Mouse (Mus musculus): ENCODE measurements around the gene Sigmar1. TPM values are rescaled to one million over a fixed set of nuclear protein-coding genes. Genes with fewer than 3 reads are reported as not detected.
"Not testable (repeated sequence)": the region's sequence is repeated elsewhere in the genome, so short reads cannot be mapped to it uniquely, and the experiment has no call there.

The Sigmar1 gene
- 69.3 and 82.2 TPM in 2 replicates for total RNA-seq (2014; rRNA removed)
- 362 and 423 TPM in 2 replicates for polyA plus RNA-seq (2012; rRNA removed)

DNA sequence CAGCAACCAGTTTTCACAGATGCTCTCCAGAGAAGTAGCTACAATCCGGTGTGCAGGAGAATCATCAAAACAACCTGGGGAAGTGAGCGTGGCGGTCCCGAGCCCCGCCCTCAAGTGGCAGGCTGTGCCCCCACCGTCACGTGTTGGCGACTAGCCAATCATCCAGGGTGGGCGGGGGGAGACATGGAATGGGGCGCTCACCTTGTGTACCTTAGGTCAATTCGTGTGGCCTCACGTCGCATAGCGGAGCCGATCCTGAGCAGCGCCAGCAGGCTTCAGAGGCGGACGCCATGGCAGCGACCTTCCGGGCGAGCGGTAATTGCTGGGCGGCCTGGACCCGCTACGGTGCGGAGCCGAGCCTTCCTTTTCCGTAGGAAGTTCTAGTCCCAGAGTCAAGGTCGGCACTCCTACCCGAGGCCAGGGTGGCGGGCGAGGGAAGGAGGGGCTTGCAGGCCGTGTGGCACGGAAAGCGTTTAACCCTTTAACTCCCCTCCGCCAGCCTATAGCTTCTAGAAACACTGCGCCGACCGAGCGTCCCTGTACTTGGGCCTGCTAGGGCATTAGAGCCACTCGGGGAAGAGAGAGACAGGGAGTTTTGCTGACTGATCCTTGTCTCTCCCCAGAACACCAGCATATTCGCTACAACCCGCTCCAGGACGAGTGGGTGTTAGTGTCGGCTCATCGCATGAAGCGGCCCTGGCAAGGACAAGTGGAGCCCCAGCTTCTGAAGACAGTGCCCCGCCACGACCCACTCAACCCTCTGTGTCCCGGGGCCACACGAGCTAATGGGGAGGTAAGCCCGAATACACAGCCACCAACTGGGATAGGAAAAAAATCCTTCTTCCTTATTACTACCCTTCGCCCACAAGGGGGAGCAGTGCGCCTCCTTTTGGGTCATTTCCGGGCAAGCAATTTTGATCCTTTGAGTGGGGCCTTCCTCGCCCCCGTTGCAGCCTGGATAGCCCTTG lies at the start of gene Sigmar1:
Gene Sigmar1, minus strand, starts transcription at position 820 of the 968 bp plus-strand sequence.
- peak; percentile 41; the same call in 1 of the 2 replicates for TF ChIP-seq POLR2A (IDR thresholded peaks at IDR 0.05; ENCODE audit: extremely low read depth, insufficient read depth, low read length)
- peak; percentile 78 for TF ChIP-seq CTCF (IDR thresholded peaks at IDR 0.05; ENCODE audit: low read depth, low read length)
- peak within 1 kb of the TSS; percentile 92 for H3K27ac ChIP-seq (replicated peaks; ENCODE audit: insufficient read depth, low read depth, low read length)
- peak within 1 kb of the TSS; percentile 77 for H3K4me3 ChIP-seq (ENCODE audit: insufficient read depth, low read depth, low read length)
- no peaks in the 10 kb centered on the region for H3K27me3 ChIP-seq (ENCODE audit: control insufficient read depth, insufficient read depth, low read length)
- H3K79me2 ChIP-seq (ENCODE audit: control insufficient read depth, insufficient read depth, low read length): peaks cover 6% of the 10 kb centered on the region; the same call in 1 of the 2 replicates
- no peaks in the 10 kb centered on the region; the same call in 1 of the 2 replicates for H3K36me3 ChIP-seq (ENCODE audit: control insufficient read depth, insufficient read depth, low read length)
- under 1% methylated on average over 57 of the region's 57 CpGs for WGBS
- H3K4me1 ChIP-seq (ENCODE audit: control insufficient read depth, insufficient read depth, low read length): peaks cover 31% of the 10 kb centered on the region
- peak within 1 kb of the TSS; percentile 90 for H3K9ac ChIP-seq (ENCODE audit: low read depth, low read length)
- peak; percentile 82 for DNase-seq (ENCODE audit: extremely low read depth, low read depth, low spot score)

DNA sequence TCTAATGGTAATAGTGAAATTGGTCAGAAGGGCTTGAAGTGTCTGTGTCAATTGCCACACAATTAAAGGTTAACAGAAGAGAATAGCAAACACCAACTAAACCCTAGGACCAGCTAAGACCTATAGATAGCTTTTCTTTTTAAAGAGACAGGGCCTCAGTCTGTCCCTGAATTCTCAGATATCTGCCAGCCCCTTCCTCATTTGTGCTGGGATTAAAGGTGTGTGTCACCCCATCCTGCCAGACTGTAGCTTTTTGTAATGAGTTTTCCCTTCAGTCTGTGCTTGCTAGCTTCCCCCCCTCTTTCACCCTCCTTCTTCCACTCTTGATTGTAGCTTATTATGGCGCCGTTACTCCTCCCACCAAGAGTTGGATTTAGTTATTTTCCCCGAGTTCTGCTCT lies 27.2 kb upstream of the Sigmar1 start:
- H3K27me3 ChIP-seq (ENCODE audit: control insufficient read depth, insufficient read depth, low read length); DNase-seq (ENCODE audit: extremely low read depth, low read depth, low spot score): not testable (repeated sequence)
- WGBS: 64% methylated on average over 3 of the region's 3 CpGs

DNA sequence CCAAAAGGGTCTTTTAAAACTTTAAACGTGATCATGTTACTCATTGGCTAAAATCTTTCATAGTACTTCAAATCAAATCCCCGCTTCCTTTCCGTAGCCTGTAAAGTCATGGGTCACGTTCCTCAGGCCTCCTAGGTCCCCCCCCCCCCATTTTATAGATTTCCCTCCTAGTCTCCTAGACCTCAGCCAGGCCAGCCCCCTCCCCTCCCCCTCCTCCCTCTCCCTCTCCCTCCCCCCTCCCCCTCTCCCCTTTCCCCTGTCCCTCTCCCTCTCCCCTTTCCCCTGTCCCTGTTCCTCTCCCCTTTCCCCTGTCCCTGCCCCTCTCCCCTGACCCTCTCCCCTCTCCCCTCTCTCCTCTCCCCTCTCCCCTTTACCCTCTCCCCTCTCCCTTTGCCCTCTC lies 26.8 kb upstream of the Sigmar1 start:
- not testable (repeated sequence) for H3K36me3 ChIP-seq (ENCODE audit: control insufficient read depth, insufficient read depth, low read length); H3K79me2 ChIP-seq (ENCODE audit: control insufficient read depth, insufficient read depth, low read length); H3K9ac ChIP-seq (ENCODE audit: low read depth, low read length); H3K27ac ChIP-seq (replicated peaks; ENCODE audit: insufficient read depth, low read depth, low read length); DNase-seq (ENCODE audit: extremely low read depth, low read depth, low spot score); H3K4me3 ChIP-seq (ENCODE audit: insufficient read depth, low read depth, low read length); H3K4me1 ChIP-seq (ENCODE audit: control insufficient read depth, insufficient read depth, low read length); H3K27me3 ChIP-seq (ENCODE audit: control insufficient read depth, insufficient read depth, low read length)
- WGBS: 54% methylated on average over 4 of the region's 4 CpGs

More for the DNA sequence above, 27.2 kb upstream of the Sigmar1 start:
- not testable (repeated sequence) for H3K9ac ChIP-seq (ENCODE audit: low read depth, low read length); H3K4me3 ChIP-seq (ENCODE audit: insufficient read depth, low read depth, low read length); H3K79me2 ChIP-seq (ENCODE audit: control insufficient read depth, insufficient read depth, low read length); H3K36me3 ChIP-seq (ENCODE audit: control insufficient read depth, insufficient read depth, low read length); H3K4me1 ChIP-seq (ENCODE audit: control insufficient read depth, insufficient read depth, low read length); H3K27ac ChIP-seq (replicated peaks; ENCODE audit: insufficient read depth, low read depth, low read length)

DNA sequence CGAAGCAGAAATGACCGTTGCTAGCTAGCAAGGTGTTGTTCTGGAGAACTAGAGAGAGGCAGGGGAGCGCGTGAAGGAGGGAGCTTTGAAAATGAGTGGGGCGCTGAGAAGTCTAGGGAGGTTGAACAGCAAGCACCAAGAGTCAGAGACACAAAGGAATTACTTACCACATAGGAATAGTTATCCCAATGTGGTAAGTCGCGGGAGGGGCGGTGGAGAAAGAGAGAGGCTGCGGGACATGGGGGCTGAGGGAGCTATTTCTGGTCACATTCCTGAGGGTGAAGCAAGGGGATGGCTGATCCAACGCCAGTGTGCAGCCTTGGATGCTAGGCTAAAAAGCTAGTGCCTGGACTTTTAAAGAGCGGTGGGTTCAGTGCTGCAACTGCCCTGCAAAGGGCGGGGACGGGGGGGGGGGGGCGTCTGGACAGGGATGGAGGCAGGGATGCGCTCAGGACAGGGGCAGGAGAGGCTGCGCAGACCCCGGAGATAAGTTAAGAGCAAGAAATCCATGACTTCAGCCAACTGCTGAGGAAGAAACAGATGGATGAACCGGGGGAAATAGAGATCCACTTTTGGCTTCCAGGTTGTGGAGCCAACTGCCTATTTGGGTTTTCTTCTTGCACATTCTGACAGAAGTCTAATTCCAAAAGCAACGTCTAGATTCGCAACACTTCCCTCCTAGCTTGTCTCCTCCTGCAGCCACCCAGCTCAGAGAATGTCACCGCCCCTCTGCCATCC lies 26.0 kb upstream of the Sigmar1 start:
- not testable (repeated sequence) for H3K36me3 ChIP-seq (ENCODE audit: control insufficient read depth, insufficient read depth, low read length); H3K27me3 ChIP-seq (ENCODE audit: control insufficient read depth, insufficient read depth, low read length); H3K79me2 ChIP-seq (ENCODE audit: control insufficient read depth, insufficient read depth, low read length); H3K27ac ChIP-seq (replicated peaks; ENCODE audit: insufficient read depth, low read depth, low read length); H3K4me3 ChIP-seq (ENCODE audit: insufficient read depth, low read depth, low read length); DNase-seq (ENCODE audit: extremely low read depth, low read depth, low spot score); H3K4me1 ChIP-seq (ENCODE audit: control insufficient read depth, insufficient read depth, low read length); H3K9ac ChIP-seq (ENCODE audit: low read depth, low read length)
- 37% methylated on average over 18 of the region's 21 CpGs for WGBS

DNA sequence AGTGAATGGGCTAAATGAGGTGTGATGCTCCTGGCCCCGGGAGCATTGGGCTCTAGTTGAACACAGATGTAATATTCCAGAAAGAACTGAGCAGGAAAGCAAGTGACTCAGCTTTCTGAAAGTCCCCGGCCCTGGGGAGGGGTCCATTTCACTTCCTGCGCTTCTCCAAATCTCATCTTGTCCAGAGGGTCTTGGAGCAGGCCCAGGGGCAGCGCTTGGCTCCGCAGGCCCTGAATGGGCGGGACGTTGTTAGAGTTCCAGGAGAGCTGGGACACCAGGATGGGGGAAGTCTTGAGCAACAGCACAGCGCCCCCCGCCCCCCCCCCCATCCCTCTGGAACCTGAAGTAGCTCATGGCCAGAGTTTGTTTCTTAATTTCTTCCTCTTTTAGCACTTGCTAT lies 25.3 kb upstream of the Sigmar1 start:
- DNase-seq (ENCODE audit: extremely low read depth, low read depth, low spot score); H3K27ac ChIP-seq (replicated peaks; ENCODE audit: insufficient read depth, low read depth, low read length); H3K27me3 ChIP-seq (ENCODE audit: control insufficient read depth, insufficient read depth, low read length); H3K79me2 ChIP-seq (ENCODE audit: control insufficient read depth, insufficient read depth, low read length); H3K36me3 ChIP-seq (ENCODE audit: control insufficient read depth, insufficient read depth, low read length); H3K9ac ChIP-seq (ENCODE audit: low read depth, low read length); H3K4me3 ChIP-seq (ENCODE audit: insufficient read depth, low read depth, low read length); H3K4me1 ChIP-seq (ENCODE audit: control insufficient read depth, insufficient read depth, low read length): not testable (repeated sequence)
- WGBS: 69% methylated on average over 9 of the region's 9 CpGs

DNA sequence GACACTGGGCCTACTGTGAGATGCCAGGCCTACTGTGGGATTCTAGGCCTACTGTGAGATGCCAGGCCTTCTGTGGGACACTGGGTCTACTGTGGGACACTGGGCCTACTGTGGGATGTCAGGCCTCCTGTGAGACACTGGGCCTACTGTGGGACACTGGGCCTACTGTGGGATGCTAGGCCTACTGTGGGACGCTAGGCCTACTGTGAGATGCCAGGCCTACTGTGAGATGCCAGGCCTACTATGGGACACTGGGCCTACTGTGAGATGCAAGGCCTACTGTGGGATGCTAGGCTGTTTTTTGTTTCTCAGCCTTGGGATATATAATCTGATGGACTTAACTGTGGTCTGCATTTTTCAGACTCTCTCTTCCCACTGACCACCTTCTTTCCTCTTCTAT lies 19.9 kb upstream of the Sigmar1 start:
- H3K36me3 ChIP-seq (ENCODE audit: control insufficient read depth, insufficient read depth, low read length); H3K4me3 ChIP-seq (ENCODE audit: insufficient read depth, low read depth, low read length); H3K27ac ChIP-seq (replicated peaks; ENCODE audit: insufficient read depth, low read depth, low read length); DNase-seq (ENCODE audit: extremely low read depth, low read depth, low spot score); H3K4me1 ChIP-seq (ENCODE audit: control insufficient read depth, insufficient read depth, low read length); H3K79me2 ChIP-seq (ENCODE audit: control insufficient read depth, insufficient read depth, low read length); H3K9ac ChIP-seq (ENCODE audit: low read depth, low read length); H3K27me3 ChIP-seq (ENCODE audit: control insufficient read depth, insufficient read depth, low read length): not testable (repeated sequence)
- WGBS: 92% methylated on average over 1 of the region's 1 CpGs

DNA sequence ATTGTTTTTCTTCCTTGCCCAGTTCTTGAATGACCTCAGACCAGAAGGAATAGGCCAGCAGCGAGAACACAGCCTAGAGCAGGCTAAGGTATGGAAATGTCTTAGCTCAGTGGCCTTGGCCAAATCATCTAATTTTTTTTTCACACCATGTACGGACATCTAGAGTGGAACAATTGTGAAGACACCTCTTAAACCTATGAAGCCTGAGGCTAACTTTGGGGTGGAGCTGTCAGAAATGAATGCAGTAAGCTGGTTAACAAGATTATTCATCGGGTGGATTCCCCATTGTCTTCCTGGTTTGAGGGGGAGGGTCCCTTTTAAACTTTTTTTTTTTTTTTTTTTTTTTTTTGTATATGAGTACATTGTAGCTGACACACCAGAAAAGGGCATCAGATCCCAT lies 18.5 kb upstream of the Sigmar1 start:
- Histone ChIP-seq H3K27ac (replicated peaks; ENCODE audit: insufficient read depth, low read depth, low read length) (peak overlapping the region; percentile 28), H3K4me3 (ENCODE audit: insufficient read depth, low read depth, low read length) (0 out of 2 replicates have a peak overlapping the region, but pooled peaks have one; percentile 45), H3K9ac (ENCODE audit: low read depth, low read length) (peak overlapping the region; percentile 8; the same call in 1 of the 2 replicates)
- 83% methylated on average over 3 of the region's 3 CpGs for WGBS
- not testable (repeated sequence) for H3K27me3 ChIP-seq (ENCODE audit: control insufficient read depth, insufficient read depth, low read length); H3K36me3 ChIP-seq (ENCODE audit: control insufficient read depth, insufficient read depth, low read length); H3K79me2 ChIP-seq (ENCODE audit: control insufficient read depth, insufficient read depth, low read length); DNase-seq (ENCODE audit: extremely low read depth, low read depth, low spot score); H3K4me1 ChIP-seq (ENCODE audit: control insufficient read depth, insufficient read depth, low read length)

DNA sequence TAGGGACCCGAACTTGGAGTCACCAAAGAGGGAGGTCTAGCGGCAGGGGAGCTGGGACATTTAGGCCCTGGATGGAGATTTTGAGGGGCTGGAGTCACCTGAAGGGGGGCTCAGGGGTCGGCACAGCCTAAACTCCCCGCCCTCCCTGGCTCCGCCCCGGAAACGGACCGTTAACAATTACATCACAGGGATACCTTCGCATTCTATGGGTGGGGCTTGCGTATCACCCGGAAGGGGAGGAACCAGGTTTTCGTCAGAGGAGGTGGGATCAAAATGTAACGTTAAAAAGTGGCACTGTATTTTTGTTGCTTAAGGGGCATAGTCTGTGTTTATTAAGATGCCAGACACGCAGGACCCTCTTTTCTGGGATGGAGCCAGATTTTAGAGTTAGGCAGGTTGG lies 18.0 kb upstream of the Sigmar1 start, which contains the start of gene Ccl27a:
Gene Ccl27a, minus strand, starts transcription at position 246 of the 400 bp plus-strand sequence.
- H3K27ac ChIP-seq (replicated peaks; ENCODE audit: insufficient read depth, low read depth, low read length): peak within 1 kb of the TSS; percentile 60
- WGBS: 4% methylated on average over 12 of the region's 14 CpGs

More for the DNA sequence above, 18.0 kb upstream of the Sigmar1 start, which contains the start of gene Ccl27a:
- not testable (repeated sequence) for H3K4me1 ChIP-seq (ENCODE audit: control insufficient read depth, insufficient read depth, low read length); H3K79me2 ChIP-seq (ENCODE audit: control insufficient read depth, insufficient read depth, low read length); H3K27me3 ChIP-seq (ENCODE audit: control insufficient read depth, insufficient read depth, low read length); H3K36me3 ChIP-seq (ENCODE audit: control insufficient read depth, insufficient read depth, low read length)
- peak; percentile 80 for DNase-seq (ENCODE audit: extremely low read depth, low read depth, low spot score)
- H3K9ac ChIP-seq (ENCODE audit: low read depth, low read length): peak within 1 kb of the TSS; percentile 77; the same call in 1 of the 2 replicates
- peak within 1 kb of the TSS; percentile 57 for H3K4me3 ChIP-seq (ENCODE audit: insufficient read depth, low read depth, low read length)
